Mouse (Mus musculus) urinary bladder, postnatal 14 days (tissue): ENCODE data around the gene Slc28a1.

Source experiments
- DNase-seq: peaks from one replicate; pipeline ENCODE4 v3.0.0; 2021; ENCODE audit warnings: low spot score

Gene Slc28a1

GRCm38 (mm10) chr7:81213347-81214152 is 99.0 kb downstream of the Slc28a1 start, which contains the start of gene Pde8a:
Pde8a (plus strand) TSS chr7:81213596.
- DNase-seq = peak; percentile 7

GRCm38 (mm10) chr7:81214153-81214907 is 99.7 kb downstream of the Slc28a1 start:
- DNase-seq = no peak

DNA sequence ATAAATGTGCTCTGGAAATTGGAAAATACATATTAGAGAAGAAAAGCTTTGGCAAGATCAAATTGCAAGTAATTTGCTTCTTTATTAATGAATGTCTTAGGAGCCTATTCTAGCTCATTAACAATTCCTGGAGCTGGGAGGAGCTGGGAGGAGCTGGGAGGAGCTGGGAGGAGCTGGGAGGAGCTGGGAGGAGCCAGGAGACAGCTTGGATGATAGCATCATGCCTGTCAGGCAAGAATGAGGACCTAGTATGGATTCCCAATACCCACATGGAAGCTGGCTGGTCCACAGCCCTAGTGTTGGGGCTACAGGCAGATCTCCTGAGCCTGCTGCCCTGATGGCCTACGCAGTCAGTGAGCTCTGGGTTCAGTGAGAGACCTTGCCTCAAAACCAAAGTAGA is 101.4 kb downstream of the Slc28a1 start:
- DNase-seq = no peak

DNA sequence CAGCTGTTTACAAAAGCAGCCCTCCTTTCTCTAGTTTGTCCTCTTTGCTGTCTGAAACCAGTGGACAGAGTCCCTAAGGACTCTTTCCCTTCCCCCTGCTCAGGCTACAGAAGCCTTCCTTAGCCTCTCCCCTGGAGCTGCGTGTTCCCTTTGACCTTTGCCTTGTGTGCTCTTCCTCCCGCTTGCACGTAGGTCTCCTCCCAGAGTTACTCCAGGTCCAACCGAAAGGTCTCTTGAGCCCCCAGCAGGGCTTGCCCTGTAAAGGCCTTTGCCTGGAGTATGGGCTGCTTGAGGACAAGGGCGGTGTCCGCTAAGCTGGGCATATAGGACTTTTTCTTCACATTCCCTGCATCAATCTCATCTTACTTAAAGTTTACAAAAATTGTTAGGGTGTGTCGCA is 104.7 kb downstream of the Slc28a1 start:
- DNase-seq = no peak
